Mouse (Mus musculus) MEL (cell line): ENCODE data around the gene Opcml. TPM values are rescaled to one million over a fixed set of nuclear protein-coding genes. Genes with fewer than 3 reads are reported as not detected.
A peak's percentile ranks its signal among the peaks of the same experiment; 100 is the strongest.

Experiments used
- DNase-seq: peaks from one replicate; pipeline ENCODE4 v3.0.0; 2011; ENCODE audit warnings: low read depth, low spot score
- H3K27ac ChIP-seq: 2 replicates; pipeline ENCODE4 v1.5.1; 2012; ENCODE audit warnings: low read depth, mild to moderate bottlenecking, control low read depth, low read length, moderate library complexity; ENCODE audit not compliant: control insufficient read depth
- H3K27me3 ChIP-seq, 2 experiments: fragments of 150-350 bp in 1 of 2; sonication (generic) in 1 of 2; 2 replicates each; pipeline ENCODE4 v1.6.1; 2012; ENCODE audit warnings: low read length in 2 of 2, mild to moderate bottlenecking in 2 of 2, improper control_type of control experiment in 1 of 2, moderate library complexity in 1 of 2; ENCODE audit not compliant: insufficient read depth in 2 of 2, control insufficient read depth in 1 of 2
- H3K36me3 ChIP-seq, 2 experiments: 2 replicates each; pipeline ENCODE4 v1.6.1; 2012 to 2014; ENCODE audit warnings: low read length in 2 of 2, improper control_type of control experiment in 1 of 2, inconsistent platforms in 1 of 2, mild to moderate bottlenecking in 1 of 2; ENCODE audit not compliant: insufficient read depth in 2 of 2, control insufficient read depth in 1 of 2
- H3K4me1 ChIP-seq, 2 experiments: fragments of 150-350 bp in 1 of 2; sonication (generic) in 1 of 2; 2 replicates each; pipeline ENCODE4 v1.6.1; 2012; ENCODE audit warnings: low read length in 2 of 2, improper control_type of control experiment in 1 of 2, mild to moderate bottlenecking in 1 of 2; ENCODE audit not compliant: insufficient read depth in 2 of 2, control insufficient read depth in 1 of 2
- H3K4me3 ChIP-seq, 2 experiments: fragments of 150-350 bp in 1 of 2; sonication (generic) in 1 of 2; 2 replicates each; pipeline ENCODE4 v1.5.1; 2012; ENCODE audit warnings: low read depth in 2 of 2, low read length in 2 of 2, mild to moderate bottlenecking in 2 of 2, moderate library complexity in 2 of 2, control low read depth in 1 of 2, improper control_type of control experiment in 1 of 2; ENCODE audit not compliant: control insufficient read depth in 1 of 2, insufficient read depth in 1 of 2
- H3K79me2 ChIP-seq: 2 replicates; pipeline ENCODE4 v1.6.1; 2012; ENCODE audit warnings: mild to moderate bottlenecking, low read length, moderate library complexity; ENCODE audit not compliant: control insufficient read depth, poor library complexity, insufficient read depth
- H3K9ac ChIP-seq: 2 replicates; pipeline ENCODE4 v1.6.1; 2012; ENCODE audit warnings: low read depth, mild to moderate bottlenecking, control low read depth, low read length, moderate library complexity; ENCODE audit not compliant: control insufficient read depth, poor library complexity, severe bottlenecking
- H3K9me3 ChIP-seq: fragments of 150-350 bp; sonication (generic); replicated peaks from 2 replicates; pipeline ENCODE4 v1.6.1; 2012; ENCODE audit warnings: mild to moderate bottlenecking, low read length, improper control_type of control experiment, moderate library complexity; ENCODE audit not compliant: insufficient read depth
- BHLHE40 ChIP-seq: IDR thresholded peaks from 2 replicates; pipeline ENCODE4 v1.6.1; 2012; ENCODE audit warnings: low read depth, mild to moderate bottlenecking, inconsistent platforms, low read length, improper control_type of control experiment, borderline replicate concordance
- CHD1 ChIP-seq: IDR thresholded peaks from 2 replicates; pipeline ENCODE4 v1.6.1; 2012; ENCODE audit warnings: low read depth, mild to moderate bottlenecking, inconsistent platforms, low read length, improper control_type of control experiment
- CHD2 ChIP-seq: IDR thresholded peaks from 2 replicates; pipeline ENCODE4 v1.6.1; 2011; ENCODE audit warnings: low read length, improper control_type of control experiment
- CTCF ChIP-seq, 3 experiments: IDR thresholded peaks in 2 of 3; conservative IDR thresholded peaks in 1 of 3; 2 replicates each; pipeline ENCODE4 v1.5.1; 2011 to 2012; ENCODE audit warnings: low read length in 3 of 3, low read depth in 2 of 3, mild to moderate bottlenecking in 2 of 3, improper control_type of control experiment in 1 of 3, inconsistent platforms in 1 of 3, mixed read lengths in 1 of 3, moderate library complexity in 1 of 3; ENCODE audit not compliant: control insufficient read depth in 1 of 3, insufficient read depth in 1 of 3, poor library complexity in 1 of 3, severe bottlenecking in 1 of 3
- E2F4 ChIP-seq: IDR thresholded peaks from 2 replicates; pipeline ENCODE4 v1.6.1; 2011; ENCODE audit warnings: low read depth, low read length, improper control_type of control experiment, borderline replicate concordance
- ETS1 ChIP-seq: IDR thresholded peaks from 2 replicates; pipeline ENCODE4 v1.6.1; 2012; ENCODE audit warnings: low read depth, mild to moderate bottlenecking, inconsistent platforms, low read length, improper control_type of control experiment, moderate library complexity
- GATA1 ChIP-seq: IDR thresholded peaks from 2 replicates; pipeline ENCODE4 v1.6.1; 2011; ENCODE audit warnings: low read depth, low read length, improper control_type of control experiment
- HCFC1 ChIP-seq: IDR thresholded peaks from 2 replicates; pipeline ENCODE4 v1.6.1; 2012; ENCODE audit warnings: low read depth, mild to moderate bottlenecking, inconsistent platforms, low read length, improper control_type of control experiment, moderate library complexity
- KAT2A ChIP-seq: conservative IDR thresholded peaks from 2 replicates; pipeline ENCODE4 v1.6.1; 2012; ENCODE audit warnings: low read depth, low read length, improper control_type of control experiment, inconsistent platforms
- MAX ChIP-seq: IDR thresholded peaks from 2 replicates; pipeline ENCODE4 v1.6.1; 2011; ENCODE audit warnings: low read length, improper control_type of control experiment
- MEF2A ChIP-seq: IDR thresholded peaks from 2 replicates; pipeline ENCODE4 v1.6.1; 2014; ENCODE audit warnings: low read depth, mild to moderate bottlenecking, inconsistent platforms, low read length, improper control_type of control experiment; ENCODE audit not compliant: poor library complexity, insufficient replicate concordance, severe bottlenecking; ENCODE audit errors: extremely low read depth
- MXI1 ChIP-seq: IDR thresholded peaks from 2 replicates; pipeline ENCODE4 v1.6.1; 2011; ENCODE audit warnings: mild to moderate bottlenecking, low read depth, low read length, improper control_type of control experiment
- NRF1 ChIP-seq: IDR thresholded peaks from 2 replicates; pipeline ENCODE4 v1.6.1; 2014; ENCODE audit warnings: low read depth, mild to moderate bottlenecking, inconsistent platforms, low read length, improper control_type of control experiment, moderate library complexity; ENCODE audit not compliant: poor library complexity, insufficient read depth, severe bottlenecking
- POLR2A ChIP-seq, 2 experiments: IDR thresholded peaks; 2 replicates each; pipeline ENCODE4 v1.6.1; 2011 to 2012; ENCODE audit warnings: low read length in 2 of 2, mild to moderate bottlenecking in 2 of 2, control low read depth in 1 of 2, improper control_type of control experiment in 1 of 2, low read depth in 1 of 2, moderate library complexity in 1 of 2; ENCODE audit not compliant: control insufficient read depth in 1 of 2, insufficient read depth in 1 of 2, poor library complexity in 1 of 2
- POLR2AphosphoS2 ChIP-seq: IDR thresholded peaks from 2 replicates; pipeline ENCODE4 v1.6.1; 2011; ENCODE audit warnings: low read length, improper control_type of control experiment
- RAD21 ChIP-seq: IDR thresholded peaks from 2 replicates; pipeline ENCODE4 v1.6.1; 2011; ENCODE audit warnings: mild to moderate bottlenecking, low read depth, low read length, improper control_type of control experiment
- SIN3A ChIP-seq: IDR thresholded peaks from 2 replicates; pipeline ENCODE4 v1.6.1; 2012; ENCODE audit warnings: low read length, improper control_type of control experiment, inconsistent platforms
- SMC3 ChIP-seq: IDR thresholded peaks from 2 replicates; pipeline ENCODE4 v1.6.1; 2011; ENCODE audit warnings: low read depth, low read length, improper control_type of control experiment
- TBP ChIP-seq: IDR thresholded peaks from 2 replicates; pipeline ENCODE4 v1.8.0; 2011; ENCODE audit warnings: low read depth, low read length, improper control_type of control experiment
- TCF12 ChIP-seq: IDR thresholded peaks from 2 replicates; pipeline ENCODE4 v1.6.1; 2014; ENCODE audit warnings: low read depth, mild to moderate bottlenecking, inconsistent platforms, low read length, improper control_type of control experiment, moderate library complexity
- UBTF ChIP-seq: IDR thresholded peaks from 2 replicates; pipeline ENCODE4 v1.6.1; 2012; ENCODE audit warnings: low read depth, mild to moderate bottlenecking, inconsistent platforms, low read length, improper control_type of control experiment, moderate library complexity, borderline replicate concordance; ENCODE audit not compliant: insufficient read depth
- USF1 ChIP-seq: IDR thresholded peaks from 2 replicates; pipeline ENCODE4 v1.6.1; 2014; ENCODE audit warnings: low read depth, mild to moderate bottlenecking, inconsistent platforms, low read length, improper control_type of control experiment, moderate library complexity
- ZC3H11A ChIP-seq: IDR thresholded peaks from 2 replicates; pipeline ENCODE4 v1.6.1; 2012; ENCODE audit warnings: low read depth, mild to moderate bottlenecking, inconsistent platforms, low read length, improper control_type of control experiment
- ZMIZ1 ChIP-seq: IDR thresholded peaks from 2 replicates; pipeline ENCODE4 v1.6.1; 2012; ENCODE audit warnings: low read depth, mild to moderate bottlenecking, inconsistent platforms, low read length, improper control_type of control experiment, moderate library complexity
- ZNF384 ChIP-seq: IDR thresholded peaks from 2 replicates; pipeline ENCODE4 v1.6.1; 2012; ENCODE audit warnings: low read depth, mild to moderate bottlenecking, inconsistent platforms, low read length, improper control_type of control experiment
- polyA plus RNA-seq, 2 experiments: library from polyadenylated mRNA; stranded (reverse) in 1 of 2; unstranded in 1 of 2; fragments of >175 nt in 1 of 2; fragments of >200 nt in 1 of 2; gene quantifications; 2 replicates each; pipeline versions ENCODE4 v1.2.1 to v1.2.4; 2012; ENCODE audit warnings: low replicate concordance in 2 of 2, low read depth in 1 of 2; ENCODE audit not compliant: insufficient read length in 2 of 2, insufficient read depth in 1 of 2, missing spikeins in 1 of 2
- total RNA-seq: library from RNA; depleted of rRNA; stranded (reverse); fragments of 300-350 nt; gene quantifications from 2 replicates; pipeline ENCODE4 v1.2.3, GENCODE M21; 2012

Gene Opcml
- total and polyA plus RNA-seq, 3 experiments = not detected

DNA sequence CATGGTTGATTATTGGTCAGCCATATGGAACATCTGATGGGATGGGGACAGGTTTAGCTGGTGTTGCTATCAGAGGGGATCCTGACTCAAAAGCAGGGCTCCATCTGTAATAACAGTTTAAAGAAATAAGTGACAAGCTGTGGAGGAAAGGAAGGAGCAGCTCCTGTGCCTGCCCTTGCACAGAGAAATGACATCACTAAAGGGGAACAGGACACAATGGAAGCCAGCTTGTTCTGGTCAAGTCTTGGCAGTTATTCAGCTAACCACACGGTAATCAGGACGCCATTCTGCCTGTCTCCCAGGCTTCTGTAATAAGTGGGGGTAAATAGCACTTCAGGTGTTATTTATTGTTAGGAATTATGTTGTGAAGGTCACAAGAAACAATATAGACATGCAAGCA is 406.5 kb downstream of the Opcml start:
- H3K27me3 ChIP-seq = no peaks in the 10 kb centered on the region
- no peaks in the 10 kb centered on the region for H3K36me3 ChIP-seq
- no peak overlapping the region for H3K27ac ChIP-seq
- no peak for TF ChIP-seq CHD1
- no peak for TF ChIP-seq NRF1
- no peak for TF ChIP-seq KAT2A
- TF ChIP-seq E2F4 = no peak
- no peak for TF ChIP-seq ZC3H11A
- TF ChIP-seq BHLHE40 = no peak
- no peak for TF ChIP-seq MXI1
- TF ChIP-seq MEF2A = no peak
- no peak for TF ChIP-seq HCFC1
- no peak for TF ChIP-seq USF1
- no peak for TF ChIP-seq ZNF384
- no peak for TF ChIP-seq ZMIZ1
- no peak for TF ChIP-seq POLR2AphosphoS2
- TF ChIP-seq RAD21 = no peak
- no peak for TF ChIP-seq MAX
- TF ChIP-seq POLR2A (IDR thresholded peaks at IDR 0.05; ENCODE audit: control insufficient read depth in 1 of 2, insufficient read depth in 1 of 2, low read depth in 1 of 2, low read length in 2 of 2, poor library complexity in 1 of 2) = no peak
- no peak for TF ChIP-seq UBTF
- H3K4me1 ChIP-seq = no peaks in the 10 kb centered on the region
- no peaks in the 10 kb centered on the region for H3K9me3 ChIP-seq
- H3K4me3 ChIP-seq = no peak overlapping the region
- H3K9ac ChIP-seq = no peak overlapping the region
- DNase-seq = no peak
- no peaks in the 10 kb centered on the region for H3K79me2 ChIP-seq

DNA sequence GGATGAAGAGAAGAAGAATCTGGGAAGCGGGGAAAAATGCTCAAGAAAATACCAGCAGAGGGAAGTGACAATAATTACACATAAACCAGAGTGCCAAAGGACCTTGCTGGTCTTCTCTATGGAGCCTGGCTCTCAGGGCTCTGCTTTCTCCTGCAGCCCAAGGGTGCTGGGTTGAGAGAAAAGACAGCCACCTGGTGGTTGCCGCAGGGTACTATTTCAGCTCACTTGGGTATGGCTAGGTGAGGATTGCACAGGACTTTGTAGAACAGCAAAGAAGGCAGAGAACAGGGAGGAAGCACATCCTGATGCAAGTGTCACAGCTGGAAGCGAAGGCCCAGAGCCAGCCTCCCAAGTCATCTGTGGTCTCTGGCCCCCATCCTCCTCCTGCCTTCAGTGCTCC is 407.1 kb downstream of the Opcml start:
- Histone ChIP-seq H3K27me3 (no peaks in the 10 kb centered on the region), H3K4me3 (no peak overlapping the region), H3K9me3 (no peaks in the 10 kb centered on the region), H3K79me2 (no peaks in the 10 kb centered on the region), H3K36me3 (no peaks in the 10 kb centered on the region), H3K4me1 (no peaks in the 10 kb centered on the region), H3K9ac (no peak overlapping the region), H3K27ac (no peak overlapping the region)
- DNase-seq = no peak
- TF ChIP-seq GATA1 = no peak
- no peak for TF ChIP-seq UBTF
- peak in 1 of 3 experiments; percentile 10; a peak in 1 of 6 replicates for TF ChIP-seq CTCF (IDR thresholded peaks at IDR 0.05 in 2 of 3, conservative IDR thresholded peaks at IDR 0.05 in 1 of 3; ENCODE audit: control insufficient read depth in 1 of 3, insufficient read depth in 1 of 3, low read depth in 2 of 3, low read length in 3 of 3, poor library complexity in 1 of 3, severe bottlenecking in 1 of 3)
- no peak for TF ChIP-seq POLR2A (IDR thresholded peaks at IDR 0.05; ENCODE audit: control insufficient read depth in 1 of 2, insufficient read depth in 1 of 2, low read depth in 1 of 2, low read length in 2 of 2, poor library complexity in 1 of 2)
- no peak for TF ChIP-seq TCF12
- no peak for TF ChIP-seq NRF1
- no peak for TF ChIP-seq TBP
- TF ChIP-seq E2F4 = no peak
- no peak for TF ChIP-seq CHD2
- no peak; the same call in 1 of the 2 replicates for TF ChIP-seq RAD21
- 0 out of 2 replicates have a peak, but pooled peaks have one; percentile 13 for TF ChIP-seq SMC3
- TF ChIP-seq SIN3A = no peak
- TF ChIP-seq ETS1 = no peak
